Mouse (Mus musculus): ENCODE measurements around the gene Gkn3. TPM values are rescaled to one million over a fixed set of nuclear protein-coding genes. Genes with fewer than 3 reads are reported as not detected.

Gene Gkn3
- polyA plus RNA-seq, 2 experiments: 1.6 to 3.0 TPM

DNA sequence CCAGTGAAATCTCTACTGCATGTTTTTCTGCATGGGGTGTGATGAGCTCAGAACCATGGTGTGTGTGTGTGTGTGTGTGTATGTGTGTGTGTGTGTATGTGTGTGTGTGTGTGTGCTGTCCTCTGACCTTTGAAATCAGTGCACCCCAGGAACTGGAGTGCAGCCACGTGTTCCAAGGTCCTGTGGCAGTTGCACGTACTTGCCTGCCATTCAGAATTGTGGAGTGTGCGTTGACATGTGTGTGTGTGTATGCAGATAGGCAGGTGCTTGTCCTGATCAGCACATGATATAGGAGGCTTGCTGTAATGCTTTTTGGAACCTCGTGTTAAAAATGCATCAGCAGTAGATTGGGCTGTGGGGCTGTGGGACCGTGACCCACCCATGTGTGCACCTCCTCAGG, 38.2 kb upstream of the Gkn3 start:
- Histone ChIP-seq H3K27me3 (ENCODE audit: control insufficient read depth, insufficient read depth, low read length) (no peaks in the 10 kb centered on the region), H3K27ac (replicated peaks; ENCODE audit: low read depth, low read length) (no peak overlapping the region), H3K4me1 (ENCODE audit: control insufficient read depth, insufficient read depth, low read length) (no peaks in the 10 kb centered on the region), H3K9me3 (ENCODE audit: control insufficient read depth, low read length) (no peaks in the 10 kb centered on the region), H3K9ac (ENCODE audit: low read depth, low read length, severe bottlenecking) (no peak overlapping the region), H3K4me2 (replicated peaks; ENCODE audit: low read depth, low read length, severe bottlenecking) (no peak overlapping the region), H3K36me3 (ENCODE audit: control insufficient read depth, insufficient read depth, low read length) (no peaks in the 10 kb centered on the region), H3K4me3 (replicated peaks; ENCODE audit: low read length) (no peak overlapping the region)
- TF ChIP-seq POLR2A (IDR thresholded peaks at IDR 0.05; ENCODE audit: borderline replicate concordance, extremely low read depth, insufficient read depth, insufficient read length): no peak
- ATAC-seq (ENCODE audit: low FRiP score, low read depth) (no peak), DNase-seq (ENCODE audit: low spot score) (no peak)
- 81% methylated on average over 5 of the region's 5 CpGs for whole genome bisulfite sequencing

DNA sequence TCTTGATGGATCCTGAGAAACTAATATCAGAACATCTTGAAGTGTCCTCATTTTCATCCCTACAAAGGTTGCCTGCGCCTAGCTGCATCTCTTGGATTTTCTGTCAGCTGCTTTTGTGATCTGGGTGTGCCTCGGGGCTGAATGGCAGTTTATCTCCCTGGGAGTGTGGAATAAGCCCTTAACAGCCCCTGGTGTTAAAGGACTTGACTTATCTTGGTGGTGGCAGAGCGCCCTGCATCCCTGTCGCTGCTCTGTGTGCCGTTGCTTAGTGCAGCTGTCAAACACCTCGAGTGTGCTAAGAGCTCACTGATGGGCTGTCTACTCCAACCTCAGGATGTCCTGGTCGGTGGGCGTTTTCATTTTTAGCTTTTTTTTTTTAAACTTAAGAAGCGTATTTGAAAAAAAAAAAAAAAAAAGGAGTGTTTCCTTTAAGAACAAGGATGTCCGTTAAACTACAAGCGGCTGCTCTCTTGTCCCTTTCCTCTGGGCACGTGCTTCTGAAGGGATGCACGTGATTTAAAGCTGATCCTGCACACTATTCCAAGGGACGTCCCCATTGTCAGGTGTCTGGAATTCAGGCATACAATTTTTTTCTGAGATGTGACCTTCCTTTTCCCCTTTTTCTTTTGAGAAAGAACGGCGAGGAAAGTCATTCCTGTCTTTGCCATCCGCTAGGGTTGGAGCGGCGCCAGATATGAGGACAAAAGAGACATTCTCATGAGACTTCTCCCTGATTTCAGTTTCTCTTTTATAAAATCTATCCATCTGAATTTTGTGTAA, 35.5 kb upstream of the Gkn3 start:
- H3K4me3 ChIP-seq (replicated peaks; ENCODE audit: low read length): no peak overlapping the region
- no peaks in the 10 kb centered on the region for H3K9me3 ChIP-seq (ENCODE audit: control insufficient read depth, low read length)
- DNase-seq (ENCODE audit: low spot score): no peak
- H3K27me3 ChIP-seq (ENCODE audit: control insufficient read depth, insufficient read depth, low read length): no peaks in the 10 kb centered on the region
- H3K36me3 ChIP-seq (ENCODE audit: control insufficient read depth, insufficient read depth, low read length): no peaks in the 10 kb centered on the region
- no peak overlapping the region for H3K27ac ChIP-seq (replicated peaks; ENCODE audit: low read depth, low read length)
- TF ChIP-seq POLR2A (IDR thresholded peaks at IDR 0.05; ENCODE audit: borderline replicate concordance, extremely low read depth, insufficient read depth, insufficient read length): no peak
- H3K4me1 ChIP-seq (ENCODE audit: control insufficient read depth, insufficient read depth, low read length): no peaks in the 10 kb centered on the region
- H3K9ac ChIP-seq (ENCODE audit: low read depth, low read length, severe bottlenecking): no peak overlapping the region
- ATAC-seq (ENCODE audit: low FRiP score, low read depth): no peak
- WGBS: 68% methylated on average over 19 of the region's 19 CpGs
- no peak overlapping the region for H3K4me2 ChIP-seq (replicated peaks; ENCODE audit: low read depth, low read length, severe bottlenecking)

DNA sequence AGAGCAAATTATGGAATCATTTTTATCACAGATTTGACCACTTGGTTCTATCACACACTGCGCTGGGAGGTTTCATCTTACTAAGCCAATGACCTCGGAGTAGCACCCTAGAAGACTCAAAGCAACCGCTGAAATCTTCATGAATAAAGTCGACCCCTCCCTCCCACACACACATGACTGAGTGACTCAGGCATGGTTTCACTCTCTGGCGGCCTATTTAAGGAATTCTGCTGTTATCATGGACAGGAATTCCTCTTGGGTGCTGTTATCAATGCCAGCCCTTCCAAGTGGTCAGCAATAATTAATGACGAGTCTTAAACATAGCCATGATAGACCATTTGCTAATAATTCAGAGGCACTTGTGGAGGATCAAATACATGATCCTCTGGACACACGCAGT, 33.6 kb upstream of the Gkn3 start:
- Histone ChIP-seq H3K4me3 (replicated peaks; ENCODE audit: low read length) (no peak overlapping the region), H3K9me3 (ENCODE audit: control insufficient read depth, low read length) (no peaks in the 10 kb centered on the region), H3K36me3 (ENCODE audit: control insufficient read depth, insufficient read depth, low read length) (no peaks in the 10 kb centered on the region), H3K9ac (ENCODE audit: low read depth, low read length, severe bottlenecking) (no peak overlapping the region), H3K4me2 (replicated peaks; ENCODE audit: low read depth, low read length, severe bottlenecking) (no peak overlapping the region), H3K27ac (replicated peaks; ENCODE audit: low read depth, low read length) (no peak overlapping the region), H3K4me1 (ENCODE audit: control insufficient read depth, insufficient read depth, low read length) (no peaks in the 10 kb centered on the region), H3K27me3 (ENCODE audit: control insufficient read depth, insufficient read depth, low read length) (no peaks in the 10 kb centered on the region)
- no peak for TF ChIP-seq POLR2A (IDR thresholded peaks at IDR 0.05; ENCODE audit: borderline replicate concordance, extremely low read depth, insufficient read depth, insufficient read length)
- no peak for ATAC-seq (ENCODE audit: low FRiP score, low read depth)
- 78% methylated on average over 7 of the region's 7 CpGs for WGBS
- no peak for DNase-seq (ENCODE audit: low spot score)

DNA sequence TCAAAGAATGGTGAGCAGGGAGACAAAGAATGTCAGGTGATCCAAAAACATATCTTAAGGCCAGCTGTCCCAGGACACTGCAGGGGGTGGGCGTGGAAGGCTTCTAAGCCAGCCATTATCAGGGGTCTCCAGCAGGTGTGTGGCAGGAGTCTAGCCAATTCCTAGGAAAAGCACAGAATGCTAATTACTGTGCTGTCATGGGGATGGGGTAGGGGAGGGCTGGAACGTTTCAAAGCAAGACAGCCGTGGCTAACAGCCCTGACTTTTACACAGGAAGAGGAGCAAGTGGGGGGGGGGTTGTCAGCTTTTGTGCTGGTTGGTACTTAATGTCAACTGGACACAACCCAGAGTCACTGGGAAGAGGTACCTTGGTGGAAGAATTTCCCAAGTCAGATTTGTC, 23.3 kb upstream of the Gkn3 start:
- Histone ChIP-seq H3K36me3 (ENCODE audit: control insufficient read depth, insufficient read depth, low read length) (no peaks in the 10 kb centered on the region), H3K9ac (ENCODE audit: low read depth, low read length, severe bottlenecking) (no peak overlapping the region), H3K4me1 (ENCODE audit: control insufficient read depth, insufficient read depth, low read length) (no peaks in the 10 kb centered on the region), H3K27me3 (ENCODE audit: control insufficient read depth, insufficient read depth, low read length) (no peaks in the 10 kb centered on the region), H3K4me3 (replicated peaks; ENCODE audit: low read length) (no peak overlapping the region), H3K9me3 (ENCODE audit: control insufficient read depth, low read length) (no peaks in the 10 kb centered on the region), H3K27ac (replicated peaks; ENCODE audit: low read depth, low read length) (no peak overlapping the region), H3K4me2 (replicated peaks; ENCODE audit: low read depth, low read length, severe bottlenecking) (no peak overlapping the region)
- ATAC-seq (ENCODE audit: low FRiP score, low read depth) (no peak), DNase-seq (ENCODE audit: low spot score) (no peak)
- TF ChIP-seq POLR2A (IDR thresholded peaks at IDR 0.05; ENCODE audit: borderline replicate concordance, extremely low read depth, insufficient read depth, insufficient read length): no peak
- 25% methylated on average over 3 of the region's 3 CpGs for WGBS

DNA sequence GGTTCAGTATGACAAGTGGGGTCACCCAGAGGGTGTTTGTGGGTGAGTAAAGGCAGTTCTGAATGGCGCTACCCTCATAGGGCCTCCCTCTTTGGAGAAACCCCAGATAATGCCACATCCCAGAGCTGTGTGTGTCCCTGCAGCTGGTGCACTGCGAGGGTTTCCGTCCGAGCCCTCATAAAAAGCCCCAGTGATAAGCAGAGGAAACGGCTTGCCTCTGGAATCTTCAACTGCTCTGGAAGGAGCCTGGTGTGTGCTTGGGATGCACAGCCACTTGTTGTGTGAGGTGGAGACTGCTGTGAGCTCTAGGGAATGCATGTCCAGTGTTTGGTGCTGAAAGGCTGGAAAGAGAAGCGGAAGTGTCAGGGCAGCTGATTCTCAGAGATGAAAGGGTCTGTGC, 12.7 kb upstream of the Gkn3 start:
- no peak overlapping the region for H3K9ac ChIP-seq (ENCODE audit: low read depth, low read length, severe bottlenecking)
- no peaks in the 10 kb centered on the region for H3K27me3 ChIP-seq (ENCODE audit: control insufficient read depth, insufficient read depth, low read length)
- WGBS: 39% methylated on average over 6 of the region's 6 CpGs
- H3K4me3 ChIP-seq (replicated peaks; ENCODE audit: low read length): no peak overlapping the region
- no peaks in the 10 kb centered on the region; the same call in 1 of the 2 replicates for H3K4me1 ChIP-seq (ENCODE audit: control insufficient read depth, insufficient read depth, low read length)
- no peak for DNase-seq (ENCODE audit: low spot score)
- no peak overlapping the region for H3K4me2 ChIP-seq (replicated peaks; ENCODE audit: low read depth, low read length, severe bottlenecking)
- no peaks in the 10 kb centered on the region for H3K9me3 ChIP-seq (ENCODE audit: control insufficient read depth, low read length)
- no peak for TF ChIP-seq POLR2A (IDR thresholded peaks at IDR 0.05; ENCODE audit: borderline replicate concordance, extremely low read depth, insufficient read depth, insufficient read length)
- no peak for ATAC-seq (ENCODE audit: low FRiP score, low read depth)
- no peak overlapping the region for H3K27ac ChIP-seq (replicated peaks; ENCODE audit: low read depth, low read length)
- H3K36me3 ChIP-seq (ENCODE audit: control insufficient read depth, insufficient read depth, low read length): no peaks in the 10 kb centered on the region
